Mouse (Mus musculus) spleen, adult 2 months (tissue): ENCODE data around the gene Hbb-bs. TPM values are rescaled to one million over a fixed set of nuclear protein-coding genes. Genes with fewer than 3 reads are reported as not detected.
A peak's percentile ranks its signal among the peaks of the same experiment; 100 is the strongest.

ENCODE experiments used
- DNase-seq, 2 experiments: peaks; one replicate each; pipeline versions ENCODE4 v3.0.0 to v3.0.0-alpha.2; 2012 to 2021; ENCODE audit warnings: low spot score in 2 of 2, low read depth in 1 of 2
- H3K27ac ChIP-seq: fragments of 200-500 bp; 2 replicates; pipeline ENCODE4 v1.5.1; 2012; ENCODE audit warnings: low read length, inconsistent platforms; ENCODE audit not compliant: insufficient read depth
- H3K27me3 ChIP-seq: fragments of 200-500 bp; 2 replicates; pipeline ENCODE4 v1.6.1; 2012; ENCODE audit warnings: mild to moderate bottlenecking, moderate library complexity, low read length, inconsistent platforms; ENCODE audit not compliant: control insufficient read depth, insufficient read depth
- H3K36me3 ChIP-seq: fragments of 200-500 bp; 2 replicates; pipeline ENCODE4 v1.6.1; 2012; ENCODE audit warnings: mild to moderate bottlenecking, low read length, inconsistent platforms; ENCODE audit not compliant: control insufficient read depth, insufficient read depth
- H3K4me1 ChIP-seq: fragments of 200-500 bp; 2 replicates; pipeline ENCODE4 v1.6.1; 2011; ENCODE audit warnings: inconsistent platforms; ENCODE audit not compliant: control insufficient read depth, insufficient read depth, insufficient read length
- H3K4me3 ChIP-seq: fragments of 200-500 bp; 2 replicates; pipeline ENCODE4 v1.5.1; 2011; ENCODE audit warnings: mild to moderate bottlenecking, inconsistent platforms; ENCODE audit not compliant: insufficient read depth, insufficient read length; ENCODE audit errors: extremely low read depth
- CTCF ChIP-seq: fragments of 200-500 bp; IDR thresholded peaks from 2 replicates; pipeline ENCODE4 v1.5.1; 2011; ENCODE audit warnings: mild to moderate bottlenecking, inconsistent platforms; ENCODE audit not compliant: insufficient read depth, insufficient read length, insufficient replicate concordance; ENCODE audit errors: extremely low read depth
- POLR2A ChIP-seq: fragments of 200-500 bp; IDR thresholded peaks from 2 replicates; pipeline ENCODE4 v1.6.1; 2011; ENCODE audit warnings: low read depth, low read length, inconsistent platforms
- WGBS: fragments of 180-500 bp; shearing (Covaris S2); methylation state at CpG from one replicate; pipeline ENCODE4 v1.1.7; 2018; 5-methylcytosine and 5-hydroxymethylcytosine counted together
- polyA plus RNA-seq: library from polyadenylated mRNA; depleted of rRNA; stranded (reverse); fragments of >200 nt; gene quantifications from 2 replicates; pipeline ENCODE4 v1.2.3, GENCODE M21; 2012; rRNA removed

Hbb-bs gene
- polyA plus RNA-seq = 71,783 and 120,196 TPM in 2 replicates

GRCm38 (mm10) chr7:103827808-103828207 is at the start of gene Hbb-bs:
Gene Hbb-bs, minus strand, starts transcription at chr7:103828096.
- no peak for TF ChIP-seq CTCF
- TF ChIP-seq POLR2A = no peak
- Histone ChIP-seq H3K27ac (peak within 1 kb of the TSS; percentile 54; the same call in 1 of the 2 replicates), H3K27me3 (no peaks in the 10 kb centered on the region), H3K4me3 (no peak within 1 kb of the TSS), H3K36me3 (no peaks in the 10 kb centered on the region), H3K4me1 (no peaks in the 10 kb centered on the region)
- no peak for DNase-seq
- 84% methylated on average over 4 of the region's 4 CpGs for WGBS

- Histone ChIP-seq H3K36me3 (no peaks in the 10 kb centered on the region), H3K27ac (no peak overlapping the region), H3K4me3 (no peak overlapping the region), H3K4me1 (no peaks in the 10 kb centered on the region), H3K27me3 (no peaks in the 10 kb centered on the region)
- DNase-seq = no peak
- WGBS = 81% methylated on average over 2 of the region's 2 CpGs
- no peak for TF ChIP-seq CTCF
- TF ChIP-seq POLR2A = no peak
Observed at GRCm38 (mm10) chr7:103877093-103877492, 49.2 kb upstream of the Hbb-bs start.

- no peak for DNase-seq
- H3K4me3 ChIP-seq = no peak overlapping the region
- no peak overlapping the region for H3K27ac ChIP-seq
- no peaks in the 10 kb centered on the region for H3K27me3 ChIP-seq
- no peaks in the 10 kb centered on the region for H3K4me1 ChIP-seq
- H3K36me3 ChIP-seq = no peaks in the 10 kb centered on the region
- TF ChIP-seq CTCF = no peak
- no peak for TF ChIP-seq POLR2A
- WGBS = 44% methylated on average over 5 of the region's 5 CpGs
Observed at GRCm38 (mm10) chr7:103874451-103874850, 46.6 kb upstream of the Hbb-bs start.

- Histone ChIP-seq H3K4me3 (no peak overlapping the region), H3K27me3 (no peaks in the 10 kb centered on the region), H3K27ac (no peak overlapping the region), H3K36me3 (no peaks in the 10 kb centered on the region), H3K4me1 (no peaks in the 10 kb centered on the region)
- peak in 1 of 2 experiments; percentile 9 for DNase-seq
- TF ChIP-seq CTCF (no peak), POLR2A (no peak)
- WGBS = 0% methylated on average over 1 of the region's 1 CpGs
Observed at GRCm38 (mm10) chr7:103873064-103873463, 45.2 kb upstream of the Hbb-bs start.

- no peaks in the 10 kb centered on the region for H3K4me1 ChIP-seq
- H3K36me3 ChIP-seq = no peaks in the 10 kb centered on the region
- no peaks in the 10 kb centered on the region for H3K27me3 ChIP-seq
- no peak for DNase-seq
- no peak overlapping the region for H3K4me3 ChIP-seq
- TF ChIP-seq CTCF (no peak), POLR2A (no peak)
- no peak overlapping the region for H3K27ac ChIP-seq
Observed at GRCm38 (mm10) chr7:103870667-103871066, 42.8 kb upstream of the Hbb-bs start.

GRCm38 (mm10) chr7:103865716-103866115 is 37.8 kb upstream of the Hbb-bs start:
- Histone ChIP-seq H3K36me3 (no peaks in the 10 kb centered on the region), H3K4me1 (peaks cover 2% of the 10 kb centered on the region; the same call in 1 of the 2 replicates), H3K27ac (no peak overlapping the region), H3K4me3 (no peak overlapping the region), H3K27me3 (no peaks in the 10 kb centered on the region)
- DNase-seq = no peak
- no peak for TF ChIP-seq CTCF
- no peak for TF ChIP-seq POLR2A

- H3K4me3 ChIP-seq = no peak overlapping the region
- 59% methylated on average over 3 of the region's 3 CpGs for WGBS
- peaks cover 2% of the 10 kb centered on the region; the same call in 1 of the 2 replicates for H3K4me1 ChIP-seq
- no peaks in the 10 kb centered on the region for H3K36me3 ChIP-seq
- DNase-seq = no peak
- TF ChIP-seq POLR2A (no peak), CTCF (no peak)
- H3K27me3 ChIP-seq = no peaks in the 10 kb centered on the region
- H3K27ac ChIP-seq = no peak overlapping the region
Observed at GRCm38 (mm10) chr7:103861531-103861930, 33.6 kb upstream of the Hbb-bs start.
